Mouse (Mus musculus): ENCODE measurements at regions not wholly inside any gene's neighbourhood (a gene's known extent, or its start where the extent isn't known, plus 50 kb on each side); places are given as distances from the start of the nearest gene placed in this dataset.

- DNase-seq (ENCODE audit: low read depth, low spot score): no peak
- no peaks in the 10 kb centered on the region for H3K4me1 ChIP-seq (ENCODE audit: control insufficient read depth in 1 of 2, insufficient read depth in 2 of 2, low read length in 2 of 2)
- H3K9me3 ChIP-seq (replicated peaks; ENCODE audit: insufficient read depth, low read length): no peaks in the 10 kb centered on the region
- no peak overlapping the region for H3K4me3 ChIP-seq (ENCODE audit: control insufficient read depth in 1 of 2, insufficient read depth in 1 of 2, low read depth in 2 of 2, low read length in 2 of 2)
- H3K36me3 ChIP-seq (ENCODE audit: control insufficient read depth in 1 of 2, insufficient read depth in 2 of 2, low read length in 2 of 2): no peaks in the 10 kb centered on the region
- H3K79me2 ChIP-seq (ENCODE audit: control insufficient read depth, insufficient read depth, low read length, poor library complexity): no peaks in the 10 kb centered on the region
- H3K27me3 ChIP-seq (ENCODE audit: control insufficient read depth in 1 of 2, insufficient read depth in 2 of 2, low read length in 2 of 2): no peaks in the 10 kb centered on the region; a peak in 1 of 4 replicates
- no peak overlapping the region for H3K27ac ChIP-seq (ENCODE audit: control insufficient read depth, low read depth, low read length)
- H3K9ac ChIP-seq (ENCODE audit: control insufficient read depth, low read depth, low read length, poor library complexity, severe bottlenecking): no peak overlapping the region
- TF ChIP-seq EP300 (IDR thresholded peaks at IDR 0.05; ENCODE audit: low read depth in 1 of 2, low read length in 2 of 2): no peak
- TF ChIP-seq MYC (IDR thresholded peaks at IDR 0.05; ENCODE audit: low read depth, low read length): no peak
- TF ChIP-seq RCOR1 (IDR thresholded peaks at IDR 0.05; ENCODE audit: low read depth, low read length): no peak
- no peak for TF ChIP-seq KAT2A (conservative IDR thresholded peaks at IDR 0.05; ENCODE audit: low read depth, low read length)
- no peak for TF ChIP-seq GATA1 (IDR thresholded peaks at IDR 0.05; ENCODE audit: low read depth, low read length)
- no peak for TF ChIP-seq E2F4 (IDR thresholded peaks at IDR 0.05; ENCODE audit: borderline replicate concordance, low read depth, low read length)
- TF ChIP-seq UBTF (IDR thresholded peaks at IDR 0.05; ENCODE audit: borderline replicate concordance, insufficient read depth, low read depth, low read length): no peak
- no peak for TF ChIP-seq MAX (IDR thresholded peaks at IDR 0.05; ENCODE audit: low read length)
- TF ChIP-seq CHD1 (IDR thresholded peaks at IDR 0.05; ENCODE audit: low read depth, low read length): no peak
- TF ChIP-seq USF2 (IDR thresholded peaks at IDR 0.05; ENCODE audit: borderline replicate concordance in 1 of 2, insufficient read depth in 1 of 2, low read depth in 1 of 2, low read length in 2 of 2): no peak
Measured at GRCm38 (mm10) chr17:80825971-80826730, 97.9 kb upstream of the Map4k3 start.

- Histone ChIP-seq H3K9me3 (replicated peaks; ENCODE audit: insufficient read depth, low read length) (no peaks in the 10 kb centered on the region), H3K4me1 (ENCODE audit: control insufficient read depth in 1 of 2, insufficient read depth in 2 of 2, low read length in 2 of 2) (no peaks in the 10 kb centered on the region), H3K27me3 (ENCODE audit: control insufficient read depth in 1 of 2, insufficient read depth in 2 of 2, low read length in 2 of 2) (no peaks in the 10 kb centered on the region; a peak in 1 of 4 replicates), H3K27ac (ENCODE audit: control insufficient read depth, low read depth, low read length) (no peak overlapping the region), H3K79me2 (ENCODE audit: control insufficient read depth, insufficient read depth, low read length, poor library complexity) (no peaks in the 10 kb centered on the region), H3K9ac (ENCODE audit: control insufficient read depth, low read depth, low read length, poor library complexity, severe bottlenecking) (no peak overlapping the region), H3K4me3 (ENCODE audit: control insufficient read depth in 1 of 2, insufficient read depth in 1 of 2, low read depth in 2 of 2, low read length in 2 of 2) (no peak overlapping the region), H3K36me3 (ENCODE audit: control insufficient read depth in 1 of 2, insufficient read depth in 2 of 2, low read length in 2 of 2) (no peaks in the 10 kb centered on the region)
- TF ChIP-seq ETS1 (IDR thresholded peaks at IDR 0.05; ENCODE audit: low read depth, low read length): no peak
- no peak for TF ChIP-seq POLR2AphosphoS2 (IDR thresholded peaks at IDR 0.05; ENCODE audit: low read length)
- no peak for TF ChIP-seq ZMIZ1 (IDR thresholded peaks at IDR 0.05; ENCODE audit: low read depth, low read length)
- TF ChIP-seq ZC3H11A (IDR thresholded peaks at IDR 0.05; ENCODE audit: low read depth, low read length): no peak
- no peak for TF ChIP-seq RAD21 (IDR thresholded peaks at IDR 0.05; ENCODE audit: low read depth, low read length)
- TF ChIP-seq CTCF (IDR thresholded peaks at IDR 0.05 in 2 of 3, conservative IDR thresholded peaks at IDR 0.05 in 1 of 3; ENCODE audit: control insufficient read depth in 1 of 3, insufficient read depth in 1 of 3, low read depth in 2 of 3, low read length in 3 of 3, poor library complexity in 1 of 3, severe bottlenecking in 1 of 3): no peak
- no peak for TF ChIP-seq NRF1 (IDR thresholded peaks at IDR 0.05; ENCODE audit: insufficient read depth, low read depth, low read length, poor library complexity, severe bottlenecking)
- TF ChIP-seq TBP (IDR thresholded peaks at IDR 0.05; ENCODE audit: low read depth, low read length): no peak
- no peak for TF ChIP-seq MAFK (IDR thresholded peaks at IDR 0.05; ENCODE audit: borderline replicate concordance, low read depth, low read length)
- no peak for TF ChIP-seq BHLHE40 (IDR thresholded peaks at IDR 0.05; ENCODE audit: borderline replicate concordance, low read depth, low read length)
- no peak for TF ChIP-seq MYB (IDR thresholded peaks at IDR 0.05; ENCODE audit: low read depth, low read length)
- no peak for TF ChIP-seq KAT2A (conservative IDR thresholded peaks at IDR 0.05; ENCODE audit: low read depth, low read length)
- no peak for TF ChIP-seq ZKSCAN1 (IDR thresholded peaks at IDR 0.05; ENCODE audit: low read depth, low read length)
- TF ChIP-seq GATA1 (IDR thresholded peaks at IDR 0.05; ENCODE audit: low read depth, low read length): no peak
- TF ChIP-seq RCOR1 (IDR thresholded peaks at IDR 0.05; ENCODE audit: low read depth, low read length): no peak
- TF ChIP-seq TCF12 (IDR thresholded peaks at IDR 0.05; ENCODE audit: low read depth, low read length): no peak
- TF ChIP-seq POLR2A (IDR thresholded peaks at IDR 0.05; ENCODE audit: control insufficient read depth in 1 of 2, insufficient read depth in 1 of 2, low read depth in 1 of 2, low read length in 2 of 2, poor library complexity in 1 of 2): no peak
- no peak for TF ChIP-seq MYC (IDR thresholded peaks at IDR 0.05; ENCODE audit: low read depth, low read length)
- no peak for TF ChIP-seq USF1 (IDR thresholded peaks at IDR 0.05; ENCODE audit: low read depth, low read length)
- no peak for TF ChIP-seq SIN3A (IDR thresholded peaks at IDR 0.05; ENCODE audit: low read length)
- DNase-seq (ENCODE audit: low read depth, low spot score): no peak
Measured at GRCm38 (mm10) chr17:80825518-80825901, 97.2 kb upstream of the Map4k3 start.

Measured in MEL (cell line).